Mouse (Mus musculus) naive thymus-derived CD4-positive, alpha-beta T cell, adult 2 months (primary cell): Measurements from ENCODE around the gene Glt8d2.
A peak's percentile ranks its signal among the peaks of the same experiment; 100 is the strongest.
"Not testable (repeated sequence)": the region's sequence is repeated elsewhere in the genome, so short reads cannot be mapped to it uniquely, and the experiment has no call there.

Experiments
- DNase-seq: peaks from one replicate; pipeline ENCODE4 v3.0.0-alpha.2; 2011; ENCODE audit warnings: low read depth

Gene Glt8d2

GRCm38 (mm10) chr10:82646083-82646482, 44.4 kb downstream of the Glt8d2 start:
- DNase-seq = no peak

- no peak for DNase-seq
Measured at GRCm38 (mm10) chr10:82641481-82641880, 49.0 kb downstream of the Glt8d2 start.

GRCm38 (mm10) chr10:82639032-82639698, 51.3 kb downstream of the Glt8d2 start:
- DNase-seq = no peak

- no peak for DNase-seq
Measured at GRCm38 (mm10) chr10:82636321-82636720, 54.1 kb downstream of the Glt8d2 start.

- no peak for DNase-seq
Measured at GRCm38 (mm10) chr10:82634348-82634747, 56.1 kb downstream of the Glt8d2 start.

- peak; percentile 28 for DNase-seq
Measured at GRCm38 (mm10) chr10:82632496-82633280, 57.8 kb downstream of the Glt8d2 start.

GRCm38 (mm10) chr10:82631133-82631532, 59.3 kb downstream of the Glt8d2 start:
- DNase-seq = peak; percentile 24

GRCm38 (mm10) chr10:82630497-82630896, 60.0 kb downstream of the Glt8d2 start:
- DNase-seq = no peak

- peak; percentile 96 for DNase-seq
Measured at GRCm38 (mm10) chr10:82629586-82630255, 60.7 kb downstream of the Glt8d2 start, which contains the start of gene Tdg. Tdg (plus strand) TSS chr10:82629828.

- DNase-seq = no peak
Measured at GRCm38 (mm10) chr10:82629111-82629585, 61.3 kb downstream of the Glt8d2 start.

- DNase-seq = not testable (repeated sequence)
Measured at GRCm38 (mm10) chr10:82623553-82623932, 66.9 kb downstream of the Glt8d2 start.

GRCm38 (mm10) chr10:82622671-82623552, 67.5 kb downstream of the Glt8d2 start, which contains the start of gene 1190007I07Rik:
1190007I07Rik (minus strand) TSS chr10:82623228.
- DNase-seq = peak; percentile 93

GRCm38 (mm10) chr10:82622235-82622634, 68.2 kb downstream of the Glt8d2 start:
- peak; percentile 51 for DNase-seq
